Mouse (Mus musculus) cortical plate, adult 2 months (tissue): Measurements from ENCODE around the gene Coq8a.

Experiments used
- CTCF ChIP-seq: fragments of 200-500 bp; IDR thresholded peaks from 2 replicates; pipeline ENCODE4 v1.5.1; 2011; ENCODE audit warnings: mild to moderate bottlenecking, control low read depth, low read length; ENCODE audit not compliant: insufficient read depth; ENCODE audit errors: extremely low read depth
- POLR2A ChIP-seq: fragments of 200-500 bp; IDR thresholded peaks from 2 replicates; pipeline ENCODE4 v1.6.1; 2011; ENCODE audit warnings: mild to moderate bottlenecking, low read length, control low read depth; ENCODE audit not compliant: insufficient read depth; ENCODE audit errors: extremely low read depth

DNA sequence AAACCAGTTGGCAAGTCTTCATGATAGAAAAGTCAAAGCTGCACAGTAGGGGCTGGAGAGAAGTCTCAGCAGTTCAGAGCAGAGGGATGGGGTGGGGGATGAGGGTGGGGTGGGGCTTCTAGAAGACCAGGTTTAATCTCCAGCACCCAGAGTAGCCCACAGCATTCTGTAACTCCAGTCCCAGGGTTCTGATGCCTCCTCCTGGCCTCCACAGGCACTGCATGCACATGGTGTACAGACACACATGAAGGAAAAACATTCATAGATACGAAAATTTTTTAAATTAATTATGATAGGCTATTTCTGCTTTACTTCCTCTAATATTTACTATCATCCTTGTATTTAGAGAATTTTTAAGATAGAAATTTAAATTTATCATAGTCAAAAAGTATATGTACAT is 82.9 kb downstream of the Coq8a start:
- TF ChIP-seq CTCF, result 0 out of 2 replicates have a peak, but pooled peaks have one; percentile 20
- TF ChIP-seq POLR2A, result no peak
